Mouse (Mus musculus) hindbrain, embryonic 11.5 days (tissue): ENCODE data around the gene Ankrd7. TPM values are rescaled to one million over a fixed set of nuclear protein-coding genes. Genes with fewer than 3 reads are reported as not detected.
"Not testable (repeated sequence)": the region's sequence is repeated elsewhere in the genome, so short reads cannot be mapped to it uniquely, and the experiment has no call there.

Experiments used
- ATAC-seq: fragments of 200-750 bp; cut with Nextera tagmentation; 2 replicates; pipeline ENCODE4 v1.8.0; 2017; ENCODE audit warnings: mild to moderate bottlenecking, moderate TSS enrichment, moderate library complexity; ENCODE audit not compliant: low FRiP score
- DNase-seq: peaks from one replicate; pipeline ENCODE4 v3.0.0-alpha.2; 2015; ENCODE audit warnings: low spot score
- H3K27ac ChIP-seq: fragments of 300-500 bp; sonication (generic); 2 replicates; pipeline ENCODE4 v1.5.1; 2014; ENCODE audit warnings: mild to moderate bottlenecking, low read depth, low read length
- H3K27me3 ChIP-seq: fragments of 300-500 bp; sonication (generic); 2 replicates; pipeline ENCODE4 v1.6.1; 2014; ENCODE audit warnings: mild to moderate bottlenecking, low read length, moderate library complexity, mixed read lengths; ENCODE audit not compliant: control insufficient read depth, insufficient read depth
- H3K36me3 ChIP-seq: fragments of 300-500 bp; sonication (generic); 2 replicates; pipeline ENCODE4 v1.6.1; 2014; ENCODE audit warnings: mild to moderate bottlenecking, low read length, moderate library complexity, mixed read lengths; ENCODE audit not compliant: control insufficient read depth, insufficient read depth
- H3K4me1 ChIP-seq: fragments of 300-500 bp; sonication (generic); replicated peaks from 2 replicates; pipeline ENCODE4 v1.6.1; 2014; ENCODE audit warnings: low read length, mixed read lengths; ENCODE audit not compliant: control insufficient read depth, insufficient read depth
- H3K4me2 ChIP-seq: fragments of 300-500 bp; sonication (generic); replicated peaks from 2 replicates; pipeline ENCODE4 v1.6.1; 2014; ENCODE audit warnings: mild to moderate bottlenecking, low read depth, low read length
- H3K4me3 ChIP-seq: fragments of 300-500 bp; sonication (generic); 2 replicates; pipeline ENCODE4 v1.5.1; 2014; ENCODE audit warnings: low read depth, low read length
- H3K9ac ChIP-seq: fragments of 300-500 bp; sonication (generic); 2 replicates; pipeline ENCODE4 v1.6.1; 2014; ENCODE audit warnings: low read depth, low read length
- H3K9me3 ChIP-seq: fragments of 300-500 bp; sonication (generic); 2 replicates; pipeline ENCODE4 v1.6.1; 2016; ENCODE audit warnings: low read length; ENCODE audit not compliant: control insufficient read depth
- WGBS: fragments of 180-500 bp; shearing (Covaris S2); extraction: QIAGEN DNeasy Blood & Tissue Kit; methylation state at CpG from one replicate; pipeline ENCODE4 v1.1.7; 2014; 5-methylcytosine and 5-hydroxymethylcytosine counted together
- polyA plus RNA-seq: library from polyadenylated mRNA; unstranded; fragments of >200 nt; fragmentation: Nextera tagmentation; extraction: Ambion mirVana; gene quantifications from 2 replicates; pipeline ENCODE4 v1.2.1, GENCODE M21; 2014

The Ankrd7 gene
- polyA plus RNA-seq = 0.29 and 0.34 TPM in 2 replicates

- H3K36me3 ChIP-seq = no peaks in the 10 kb centered on the region
- 95% methylated on average over 8 of the region's 8 CpGs for WGBS
- ATAC-seq = no peak
- H3K27me3 ChIP-seq = no peaks in the 10 kb centered on the region
- H3K4me1 ChIP-seq = no peaks in the 10 kb centered on the region
- H3K4me3 ChIP-seq = no peak within 1 kb of the TSS
- H3K4me2 ChIP-seq = no peak within 1 kb of the TSS
- no peaks in the 10 kb centered on the region for H3K9me3 ChIP-seq
- H3K27ac ChIP-seq = no peak within 1 kb of the TSS
- DNase-seq = no peak
- no peak within 1 kb of the TSS for H3K9ac ChIP-seq
Measured at GRCm38 (mm10) chr6:18866018-18866417, at the start of gene Ankrd7. TSS of gene Ankrd7 (plus strand) at chr6:18866318.

GRCm38 (mm10) chr6:18819343-18819742 lies 46.8 kb upstream of the Ankrd7 start:
- Histone ChIP-seq H3K4me3 (no peak overlapping the region), H3K4me2 (no peak overlapping the region), H3K27me3 (no peaks in the 10 kb centered on the region), H3K9me3 (no peaks in the 10 kb centered on the region), H3K4me1 (no peaks in the 10 kb centered on the region), H3K27ac (no peak overlapping the region), H3K36me3 (no peaks in the 10 kb centered on the region), H3K9ac (no peak overlapping the region)
- 16% methylated on average over 4 of the region's 4 CpGs for WGBS
- ATAC-seq (0 out of 2 replicates have a peak, but pooled peaks have one; percentile 40), DNase-seq (peak; percentile 77)

- no peak overlapping the region for H3K9ac ChIP-seq
- no peaks in the 10 kb centered on the region for H3K9me3 ChIP-seq
- no peaks in the 10 kb centered on the region for H3K4me1 ChIP-seq
- no peaks in the 10 kb centered on the region for H3K36me3 ChIP-seq
- no peak overlapping the region for H3K4me2 ChIP-seq
- ATAC-seq (no peak), DNase-seq (no peak)
- no peaks in the 10 kb centered on the region for H3K27me3 ChIP-seq
- H3K27ac ChIP-seq = no peak overlapping the region
- no peak overlapping the region for H3K4me3 ChIP-seq
- WGBS = 75% methylated on average over 4 of the region's 4 CpGs
Measured at GRCm38 (mm10) chr6:18820246-18820645, 45.9 kb upstream of the Ankrd7 start.

- Histone ChIP-seq H3K9ac (no peak overlapping the region), H3K36me3 (no peaks in the 10 kb centered on the region), H3K27ac (no peak overlapping the region), H3K4me3 (no peak overlapping the region), H3K9me3 (no peaks in the 10 kb centered on the region), H3K27me3 (no peaks in the 10 kb centered on the region), H3K4me1 (no peaks in the 10 kb centered on the region), H3K4me2 (no peak overlapping the region)
- DNase-seq (no peak), ATAC-seq (no peak)
- 76% methylated on average over 1 of the region's 1 CpGs for WGBS
Measured at GRCm38 (mm10) chr6:18822812-18823211, 43.3 kb upstream of the Ankrd7 start.

- H3K4me2 ChIP-seq = no peak overlapping the region
- no peak overlapping the region for H3K4me3 ChIP-seq
- H3K27me3 ChIP-seq = no peaks in the 10 kb centered on the region
- no peak overlapping the region for H3K27ac ChIP-seq
- no peaks in the 10 kb centered on the region for H3K9me3 ChIP-seq
- no peaks in the 10 kb centered on the region for H3K4me1 ChIP-seq
- no peaks in the 10 kb centered on the region for H3K36me3 ChIP-seq
- DNase-seq = no peak
- WGBS = 64% methylated on average over 1 of the region's 1 CpGs
- H3K9ac ChIP-seq = no peak overlapping the region
- no peak for ATAC-seq
Measured at GRCm38 (mm10) chr6:18832958-18833357, 33.2 kb upstream of the Ankrd7 start.

- not testable (repeated sequence) for H3K27ac ChIP-seq, H3K9ac ChIP-seq, H3K9me3 ChIP-seq, DNase-seq, H3K4me1 ChIP-seq, ATAC-seq, H3K4me2 ChIP-seq, H3K4me3 ChIP-seq, H3K36me3 ChIP-seq, H3K27me3 ChIP-seq
- WGBS = no CpG with 5 or more reads among the region's 11 CpGs
Measured at GRCm38 (mm10) chr6:18844529-18844928, 21.6 kb upstream of the Ankrd7 start.

- H3K36me3 ChIP-seq, H3K27ac ChIP-seq, H3K9me3 ChIP-seq, H3K9ac ChIP-seq, H3K27me3 ChIP-seq, ATAC-seq, DNase-seq, H3K4me1 ChIP-seq, H3K4me3 ChIP-seq, H3K4me2 ChIP-seq: not testable (repeated sequence)
- WGBS = 74% methylated on average over 5 of the region's 7 CpGs
Measured at GRCm38 (mm10) chr6:18845571-18845970, 20.5 kb upstream of the Ankrd7 start.

GRCm38 (mm10) chr6:18848051-18848701 lies 17.9 kb upstream of the Ankrd7 start, which contains the start of gene Lsm8:
TSS of gene Lsm8 (plus strand) at chr6:18848579.
- Histone ChIP-seq H3K36me3 (no peaks in the 10 kb centered on the region), H3K27me3 (no peaks in the 10 kb centered on the region), H3K4me1 (no peaks in the 10 kb centered on the region), H3K9ac (peak within 1 kb of the TSS; percentile 96), H3K27ac (peak within 1 kb of the TSS; percentile 90), H3K4me3 (peak within 1 kb of the TSS; percentile 81), H3K4me2 (peak within 1 kb of the TSS; percentile 54), H3K9me3 (no peaks in the 10 kb centered on the region)
- peak; percentile 100 for ATAC-seq
- DNase-seq = peak; percentile 98
- WGBS = 2% methylated on average over 37 of the region's 37 CpGs

GRCm38 (mm10) chr6:18848702-18849061 lies 17.4 kb upstream of the Ankrd7 start:
- no peak for DNase-seq
- no peaks in the 10 kb centered on the region for H3K4me1 ChIP-seq
- H3K27ac ChIP-seq = peak overlapping the region; percentile 90
- ATAC-seq = peak; percentile 89
- WGBS = under 1% methylated on average over 28 of the region's 28 CpGs
- H3K27me3 ChIP-seq = no peaks in the 10 kb centered on the region
- 0 out of 2 replicates have a peak, but pooled peaks cover 2% of the 10 kb centered on the region for H3K36me3 ChIP-seq
- H3K9me3 ChIP-seq = no peaks in the 10 kb centered on the region
- H3K4me3 ChIP-seq = peak overlapping the region; percentile 81
- peak overlapping the region; percentile 54 for H3K4me2 ChIP-seq
- H3K9ac ChIP-seq = peak overlapping the region; percentile 96
